Mouse (Mus musculus): ENCODE data around the gene BC080695. TPM values are rescaled to one million over a fixed set of nuclear protein-coding genes. Genes with fewer than 3 reads are reported as not detected.
"Not testable (repeated sequence)": the region's sequence is repeated elsewhere in the genome, so short reads cannot be mapped to it uniquely, and the experiment has no call there.

BC080695 gene
- polyA plus RNA-seq (2017; shearing (Covaris generic)) = not detected

DNA sequence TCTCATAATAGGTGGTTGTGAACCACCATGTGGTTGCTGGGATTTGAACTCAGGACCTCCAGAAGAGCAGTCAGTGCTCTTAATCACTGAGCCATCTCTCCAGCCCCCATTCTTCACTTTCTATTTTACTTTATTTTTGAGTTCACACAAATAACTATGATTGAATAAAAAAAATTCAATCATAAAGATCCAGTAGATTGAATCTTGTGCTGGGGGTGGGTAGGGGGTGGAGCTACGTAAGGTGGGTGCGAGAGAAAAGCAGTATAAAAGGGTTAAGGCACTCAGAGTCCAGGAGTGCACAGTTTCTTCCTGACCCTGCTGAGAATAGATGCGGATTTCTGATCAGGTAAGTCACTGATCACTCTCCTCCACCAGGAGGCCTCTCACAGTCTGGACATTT is at the start of gene BC080695, which contains the start of gene Gm13057:
TSS of gene BC080695 (plus strand) at position 301 of the 400 bp plus-strand sequence.
TSS of gene Gm13057 (plus strand) at position 310 of the 400 bp plus-strand sequence.
- ATAC-seq = not testable (repeated sequence)

- ATAC-seq = no peak
These were observed 40.5 kb upstream of the BC080695 start, which contains the start of gene Gm13043 for GRCm38 (mm10) chr4:143511043-143511442. Gene Gm13043 (plus strand): TSS chr4:143511343.

DNA sequence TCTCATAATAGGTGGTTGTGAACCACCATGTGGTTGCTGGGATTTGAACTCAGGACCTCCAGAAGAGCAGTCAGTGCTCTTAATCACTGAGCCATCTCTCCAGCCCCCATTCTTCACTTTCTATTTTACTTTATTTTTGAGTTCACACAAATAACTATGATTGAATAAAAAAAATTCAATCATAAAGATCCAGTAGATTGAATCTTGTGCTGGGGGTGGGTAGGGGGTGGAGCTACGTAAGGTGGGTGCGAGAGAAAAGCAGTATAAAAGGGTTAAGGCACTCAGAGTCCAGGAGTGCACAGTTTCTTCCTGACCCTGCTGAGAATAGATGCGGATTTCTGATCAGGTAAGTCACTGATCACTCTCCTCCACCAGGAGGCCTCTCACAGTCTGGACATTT is 15.8 kb upstream of the BC080695 start, which contains the start of gene Gm13040:
TSS of gene Gm13040 (plus strand) at position 301 of the 400 bp plus-strand sequence.
- ATAC-seq = not testable (repeated sequence)

DNA sequence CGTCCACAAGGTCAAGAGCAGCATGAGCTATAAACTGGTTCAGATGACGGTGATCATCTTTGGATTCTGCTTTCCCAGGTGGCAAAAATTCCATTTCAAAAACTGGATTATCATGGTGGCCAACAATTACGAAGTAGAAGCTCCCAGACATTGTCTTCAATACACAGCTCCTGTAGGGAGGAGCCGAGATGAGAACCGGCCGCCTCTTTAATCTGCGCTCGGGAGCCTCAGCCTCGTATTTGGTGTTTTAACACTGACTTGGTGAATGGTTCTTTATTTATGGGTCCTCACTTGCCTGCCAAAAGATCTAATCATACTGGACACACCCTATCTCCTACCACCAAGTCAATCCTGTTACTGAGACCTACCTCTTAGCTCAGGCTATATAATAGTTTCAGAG is 60.4 kb downstream of the BC080695 start:
- ATAC-seq = not testable (repeated sequence)

DNA sequence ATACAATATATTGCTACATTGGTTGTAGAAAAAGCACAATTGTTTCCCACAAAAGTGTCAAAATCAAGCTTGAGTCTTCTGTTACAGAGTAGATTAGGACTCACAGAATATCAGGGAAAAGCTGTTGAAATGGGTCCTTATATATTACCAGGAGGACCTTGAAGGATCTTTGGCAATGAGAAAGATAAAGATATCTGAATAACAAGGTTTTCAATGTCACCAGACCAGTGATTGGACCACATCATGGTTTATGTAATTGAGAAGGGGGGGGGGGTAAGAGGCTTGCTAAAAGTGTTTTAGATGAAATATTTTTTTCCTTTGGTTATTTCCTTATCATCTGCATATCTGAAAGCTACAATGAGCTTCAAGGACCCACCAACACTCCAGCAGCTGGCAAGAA is 63.2 kb downstream of the BC080695 start, which contains the start of gene Gm13083:
TSS of gene Gm13083 (plus strand) at position 301 of the 400 bp plus-strand sequence.
- not testable (repeated sequence) for ATAC-seq

- ATAC-seq = not testable (repeated sequence)
These were observed 66.6 kb downstream of the BC080695 start for GRCm38 (mm10) chr4:143618101-143618500.

Other genes with a start within 250 kb of the BC080695 start
- gene Lrrc38, start 201.9 kb upstream of the BC080695 start, polyA plus RNA-seq (2017; shearing (Covaris generic)) = not detected
- gene Pramel1, start 157.3 kb upstream of the BC080695 start, polyA plus RNA-seq (2017; shearing (Covaris generic)) = not detected
- gene Pramef8, start 139.3 kb upstream of the BC080695 start, polyA plus RNA-seq (2017; shearing (Covaris generic)) = 10 to 100 TPM; 39.9 to 71.9 TPM
- not detected for gene Oog4, start 101.4 kb upstream of the BC080695 start, polyA plus RNA-seq (2017; shearing (Covaris generic))
- not detected for gene Gm13043, start 40.4 kb upstream of the BC080695 start, polyA plus RNA-seq (2017; shearing (Covaris generic))
- gene Gm13040, start 15.7 kb upstream of the BC080695 start, polyA plus RNA-seq (2017; shearing (Covaris generic)) = not detected
- gene Gm13057, start within 50 bp of the BC080695 start, polyA plus RNA-seq (2017; shearing (Covaris generic)) = not detected
- not detected for gene Gm13083, start 63.3 kb downstream of the BC080695 start, polyA plus RNA-seq (2017; shearing (Covaris generic))
- not detected for gene Gm13088, start 105.5 kb downstream of the BC080695 start, polyA plus RNA-seq (2017; shearing (Covaris generic))
- gene Gm13089, start 151.0 kb downstream of the BC080695 start, polyA plus RNA-seq (2017; shearing (Covaris generic)) = not detected
- gene Gm13078, start 167.8 kb downstream of the BC080695 start, polyA plus RNA-seq (2017; shearing (Covaris generic)) = not detected
- not detected for gene Gm13023, start 237.7 kb downstream of the BC080695 start, polyA plus RNA-seq (2017; shearing (Covaris generic))

Measured in CD4-positive, CD25-positive, alpha-beta regulatory T cell, adult 4 months (primary cell).